Mouse (Mus musculus) erythroblast, embryonic 14.5 days (primary cell): Measurements from ENCODE around the gene Nfkbiz.

Source experiments
- GATA1 ChIP-seq: IDR thresholded peaks from 2 replicates; pipeline ENCODE4 v1.6.1; 2012; ENCODE audit warnings: low read length, inconsistent platforms, mixed read lengths
- TAL1 ChIP-seq: IDR thresholded peaks from 3 replicates; pipeline ENCODE4 v1.6.1; 2012; ENCODE audit warnings: low read length, inconsistent platforms, mixed read lengths

DNA sequence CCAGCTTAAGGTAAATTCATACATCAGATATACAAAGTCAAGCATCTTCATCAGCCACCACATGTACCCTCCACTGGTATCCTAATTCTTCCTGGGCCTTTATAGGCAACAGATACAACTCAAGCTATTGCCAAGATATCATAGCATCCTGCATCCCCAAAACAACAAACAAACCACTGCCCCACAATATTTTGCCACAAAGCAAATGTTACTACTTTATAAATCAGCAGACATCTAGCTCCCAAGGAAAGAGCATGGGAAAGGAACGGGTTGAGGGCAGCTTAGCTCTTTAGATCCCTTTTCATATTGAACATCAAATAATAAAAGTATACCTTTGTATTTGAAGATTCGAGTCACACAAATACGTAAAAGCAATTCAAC is 580 bp downstream of the Nfkbiz start:
- TF ChIP-seq GATA1 = no peak
- TF ChIP-seq TAL1 = no peak
